Mouse (Mus musculus) adrenal gland, postnatal 36 days (tissue): ENCODE data around the gene Kcnc1. TPM values are rescaled to one million over a fixed set of nuclear protein-coding genes. Genes with fewer than 3 reads are reported as not detected.

ENCODE experiments used
- DNase-seq, 2 experiments: peaks; one replicate each; pipeline ENCODE4 v3.0.0; 2021; ENCODE audit warnings: mixed read lengths in 1 of 2
- long read RNA-seq, 2 experiments: library from polyadenylated mRNA; stranded (forward); transcript quantifications; one replicate each; pipeline ENCODE4 v2.0.0; 2021; ENCODE audit warnings: borderline sequencing depth in 2 of 2
- total RNA-seq, 2 experiments: library from RNA; stranded (reverse); gene quantifications; 2 replicates each; pipeline ENCODE4 v1.2.3; 2021

Gene Kcnc1
- total RNA-seq, result under 1 TPM; 0.13 to 0.16 TPM
- long read RNA-seq, experiment 1, result 0 reads
- long read RNA-seq, experiment 2, result 0 reads

GRCm38 (mm10) chr7:46396231-46396927 lies at the start of gene Kcnc1:
Gene Kcnc1, plus strand, starts transcription at chr7:46396497.
- peak; percentile 90 to 93 for DNase-seq

GRCm38 (mm10) chr7:46347692-46348091 lies 48.6 kb upstream of the Kcnc1 start:
- no peak for DNase-seq

GRCm38 (mm10) chr7:46348813-46349212 lies 47.5 kb upstream of the Kcnc1 start:
- DNase-seq, result no peak

GRCm38 (mm10) chr7:46350119-46350702 lies 46.1 kb upstream of the Kcnc1 start:
- DNase-seq, result no peak

- DNase-seq, result no peak
Observed at GRCm38 (mm10) chr7:46352748-46353147, 43.5 kb upstream of the Kcnc1 start.

GRCm38 (mm10) chr7:46353216-46353615 lies 43.1 kb upstream of the Kcnc1 start:
- no peak for DNase-seq

GRCm38 (mm10) chr7:46353875-46354274 lies 42.4 kb upstream of the Kcnc1 start:
- no peak for DNase-seq

- no peak for DNase-seq
Observed at GRCm38 (mm10) chr7:46361776-46362175, 34.5 kb upstream of the Kcnc1 start.

- no peak for DNase-seq
Observed at GRCm38 (mm10) chr7:46364154-46364553, 32.1 kb upstream of the Kcnc1 start.

- no peak for DNase-seq
Observed at GRCm38 (mm10) chr7:46365810-46366209, 30.5 kb upstream of the Kcnc1 start.

GRCm38 (mm10) chr7:46371104-46371503 lies 25.2 kb upstream of the Kcnc1 start:
- no peak for DNase-seq

- DNase-seq, result no peak
Observed at GRCm38 (mm10) chr7:46376172-46377007, 19.9 kb upstream of the Kcnc1 start, which contains the start of gene Myod1. Gene Myod1, plus strand, starts transcription at chr7:46376474.

- peak in 1 of 2 experiments; percentile 6 for DNase-seq
Observed at GRCm38 (mm10) chr7:46377008-46377346, 19.3 kb upstream of the Kcnc1 start.

- DNase-seq, result peak in 1 of 2 experiments; percentile 35
Observed at GRCm38 (mm10) chr7:46378123-46378522, 18.2 kb upstream of the Kcnc1 start.

- peak; percentile 65 to 75 for DNase-seq
Observed at GRCm38 (mm10) chr7:46378983-46379382, 17.3 kb upstream of the Kcnc1 start.

- DNase-seq, result peak in 1 of 2 experiments; percentile 16
Observed at GRCm38 (mm10) chr7:46380625-46381024, 15.7 kb upstream of the Kcnc1 start.

GRCm38 (mm10) chr7:46387430-46387829 lies 8.9 kb upstream of the Kcnc1 start:
- DNase-seq, result no peak

- no peak for DNase-seq
Observed at GRCm38 (mm10) chr7:46389456-46390085, 6.7 kb upstream of the Kcnc1 start.

- no peak for DNase-seq
Observed at GRCm38 (mm10) chr7:46390226-46390625, 6.1 kb upstream of the Kcnc1 start.

- no peak for DNase-seq
Observed at GRCm38 (mm10) chr7:46391701-46392100, 4.6 kb upstream of the Kcnc1 start.

GRCm38 (mm10) chr7:46393116-46393515 lies 3.2 kb upstream of the Kcnc1 start:
- DNase-seq, result peak; percentile 81 to 82
